ENCODE assay signal across 18 mouse cellular contexts in genomic region chr12:116804712-116805111, GRCm38 (mm10).
DNase-seq lines count a peak whose midpoint lies in the region; ATAC-seq and TF ChIP-seq lines count a peak whose summit lies in the region.
"Had no signal": no experiment of that assay in that cellular context is flagged by ENCODE, and none has a peak within 500 bp of the region (broad histone marks: within the 10 kb centered on the region; RNA-seq: fewer than 3 reads in every experiment).

No protein-coding gene starts in this region.

- no peaks in the 10 kb centered on the region for H3K9me3 ChIP-seq in forebrain, postnatal 0 days (ENCODE audit: low read length)
- no peaks in the 10 kb centered on the region for H3K9me3 ChIP-seq in forebrain, embryonic 10.5 days
- H3K9me3 ChIP-seq in midbrain, embryonic 14.5 days (ENCODE audit: control insufficient read depth, low read length) = no peaks in the 10 kb centered on the region
- H3K9me3 ChIP-seq: forebrain, embryonic 15.5 days; kidney, embryonic 15.5 days; limb, embryonic 15.5 days had no signal

- H3K27ac ChIP-seq in forebrain, postnatal 0 days (ENCODE audit: low read depth, low read length) = peak overlapping the region; percentile 57; the same call in 1 of the 2 replicates
- no peak overlapping the region for H3K27ac ChIP-seq in forebrain, embryonic 10.5 days
- H3K27ac ChIP-seq in left cerebral cortex, adult 2 months = peak overlapping the region; percentile 78
- peak overlapping the region; percentile 50; the same call in 1 of the 2 replicates for H3K27ac ChIP-seq in midbrain, embryonic 14.5 days (replicated peaks; ENCODE audit: low read depth, low read length)
- H3K27ac ChIP-seq: forebrain, embryonic 15.5 days; heart, adult 2 months; kidney, embryonic 15.5 days; limb, embryonic 15.5 days; liver, embryonic 14.5 days had no signal

- H3K4me3 ChIP-seq in forebrain, postnatal 0 days (ENCODE audit: low read depth, low read length) = no peak overlapping the region
- H3K4me3 ChIP-seq in forebrain, embryonic 10.5 days = no peak overlapping the region
- H3K4me3 ChIP-seq in left cerebral cortex, adult 2 months = no peak overlapping the region
- no peak overlapping the region for H3K4me3 ChIP-seq in midbrain, embryonic 14.5 days (replicated peaks; ENCODE audit: low read depth, low read length)
- H3K4me3 ChIP-seq: forebrain, embryonic 15.5 days; heart, adult 2 months; kidney, embryonic 15.5 days; limb, embryonic 15.5 days had no signal

- intact Hi-C loops in left cerebral cortex, adult 2 months (cut with DNase I) = loop anchor here (5.0 kb wide), 1 partner anchor 142 kb away; no protein-coding TSS in a partner anchor
- intact Hi-C loops in left cerebral cortex, postnatal 4 days (cut with DNase I) = no loop called here

- H3K4me1 ChIP-seq in forebrain, postnatal 0 days (ENCODE audit: insufficient read depth) = peaks cover 20% of the 10 kb centered on the region; the same call in 1 of the 2 replicates
- no peaks in the 10 kb centered on the region for H3K4me1 ChIP-seq in forebrain, embryonic 10.5 days
- H3K4me1 ChIP-seq in midbrain, embryonic 14.5 days (ENCODE audit: control insufficient read depth, insufficient read depth, low read length) = peaks cover 16% of the 10 kb centered on the region
- H3K4me1 ChIP-seq: kidney, embryonic 15.5 days; limb, embryonic 15.5 days had no signal

- no peak overlapping the region for H3K9ac ChIP-seq in forebrain, postnatal 0 days
- H3K9ac ChIP-seq in midbrain, embryonic 14.5 days (replicated peaks; ENCODE audit: low read length) = no peak overlapping the region
- H3K9ac ChIP-seq: forebrain, embryonic 15.5 days; kidney, embryonic 15.5 days; limb, embryonic 15.5 days; liver, embryonic 14.5 days; lung, embryonic 14.5 days had no signal

- WGBS in forebrain, postnatal 0 days = 66% methylated on average over 2 of the region's 2 CpGs
- 74% methylated on average over 2 of the region's 2 CpGs for WGBS in forebrain, embryonic 10.5 days
- WGBS in midbrain, embryonic 14.5 days = 78% methylated on average over 2 of the region's 2 CpGs

- no peak for TF ChIP-seq CTCF in forebrain, postnatal 0 days (IDR thresholded peaks at IDR 0.05; ENCODE audit: low read depth)
- TF ChIP-seq CTCF in left cerebral cortex, adult 2 months (IDR thresholded peaks at IDR 0.05) = no peak

- ATAC-seq in forebrain, postnatal 0 days = peak; percentile 52; the same call in 1 of the 2 replicates
- ATAC-seq in midbrain, embryonic 14.5 days (ENCODE audit: low FRiP score, low TSS enrichment) = no peak
- ATAC-seq: activated CD4-positive, CD25-positive, alpha-beta regulatory T cell, adult 4 months had no signal

- no peaks in the 10 kb centered on the region for H3K36me3 ChIP-seq in forebrain, postnatal 0 days (ENCODE audit: insufficient read depth)
- H3K36me3 ChIP-seq in forebrain, embryonic 10.5 days (replicated peaks) = no peaks in the 10 kb centered on the region
- H3K36me3 ChIP-seq in midbrain, embryonic 14.5 days (ENCODE audit: control insufficient read depth, insufficient read depth, low read length) = no peaks in the 10 kb centered on the region
- H3K36me3 ChIP-seq: forebrain, embryonic 15.5 days; kidney, embryonic 15.5 days; limb, embryonic 15.5 days had no signal

- peak; percentile 63 for DNase-seq in forebrain, postnatal 0 days
- DNase-seq in forebrain, embryonic 10.5 days (ENCODE audit: extremely low spot score, low spot score) = no peak
- no peak for DNase-seq in left cerebral cortex, adult 2 months (ENCODE audit: extremely low spot score in 1 of 2, low spot score in 2 of 2)
- no peak for DNase-seq in left cerebral cortex, postnatal 4 days
- no peak for DNase-seq in midbrain, embryonic 14.5 days
- DNase-seq in urinary bladder, postnatal 25 days (ENCODE audit: low spot score) = no peak
- no peak for DNase-seq in spleen, postnatal 10 days (ENCODE audit: low spot score in 2 of 2)
- DNase-seq: adrenal gland, adult 8-10 months; gastrocnemius, postnatal 25 days; heart, adult 2 months; kidney, adult 11 months; kidney, postnatal 36 days; lung, embryonic 14.5 days had no signal

- no peaks in the 10 kb centered on the region for H3K27me3 ChIP-seq in forebrain, postnatal 0 days (ENCODE audit: insufficient read depth, low read length)
- H3K27me3 ChIP-seq in forebrain, embryonic 10.5 days (ENCODE audit: poor library complexity, severe bottlenecking) = no peaks in the 10 kb centered on the region
- H3K27me3 ChIP-seq in midbrain, embryonic 14.5 days (ENCODE audit: control insufficient read depth, insufficient read depth, low read length) = no peaks in the 10 kb centered on the region
- H3K27me3 ChIP-seq: forebrain, embryonic 15.5 days; kidney, embryonic 15.5 days; limb, embryonic 15.5 days had no signal

- no peak overlapping the region for H3K4me2 ChIP-seq in forebrain, postnatal 0 days (ENCODE audit: low read depth)
- no peak overlapping the region for H3K4me2 ChIP-seq in midbrain, embryonic 14.5 days (ENCODE audit: low read length)
- H3K4me2 ChIP-seq: forebrain, embryonic 15.5 days; kidney, embryonic 15.5 days; limb, embryonic 15.5 days; lung, embryonic 14.5 days had no signal
